Mouse (Mus musculus) spleen, adult 2 months (tissue): ENCODE data around the gene Ipmk.

Source experiments
- CTCF ChIP-seq: fragments of 200-500 bp; IDR thresholded peaks from 2 replicates; pipeline ENCODE4 v1.5.1; 2011; ENCODE audit warnings: mild to moderate bottlenecking, inconsistent platforms; ENCODE audit not compliant: insufficient read depth, insufficient read length, insufficient replicate concordance; ENCODE audit errors: extremely low read depth
- POLR2A ChIP-seq: fragments of 200-500 bp; IDR thresholded peaks from 2 replicates; pipeline ENCODE4 v1.6.1; 2011; ENCODE audit warnings: low read depth, low read length, inconsistent platforms

DNA sequence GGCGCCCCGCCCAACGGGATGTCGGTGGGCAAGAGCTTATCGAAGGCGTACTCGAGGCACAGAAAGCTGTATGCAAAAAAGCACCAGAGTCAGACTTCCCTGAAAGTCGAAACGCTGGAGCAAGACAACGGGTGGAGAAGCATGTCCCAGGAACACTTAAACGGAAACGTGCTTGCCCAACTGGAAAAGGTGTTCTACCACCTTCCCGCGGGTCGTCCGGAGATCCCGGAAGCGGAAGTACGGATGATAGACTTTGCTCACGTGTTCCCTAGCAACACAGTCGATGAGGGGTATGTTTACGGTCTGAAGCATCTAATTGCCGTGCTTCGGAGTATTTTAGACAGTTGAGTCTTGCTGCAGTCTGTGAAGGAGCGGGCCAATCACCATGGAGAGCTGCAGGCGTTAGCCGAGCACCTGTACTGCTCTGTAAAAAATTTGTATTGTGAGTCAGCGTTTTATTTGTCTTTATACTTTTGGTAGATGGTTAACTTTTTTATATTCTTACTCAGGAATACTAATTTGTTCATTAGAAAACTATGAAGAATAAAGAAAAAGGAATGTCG is 34.0 kb downstream of the Ipmk start:
- TF ChIP-seq CTCF = no peak
- TF ChIP-seq POLR2A = no peak
